Mouse (Mus musculus) intestine, postnatal 0 days (tissue): ENCODE results near the gene Arl3. TPM values are rescaled to one million over a fixed set of nuclear protein-coding genes. Genes with fewer than 3 reads are reported as not detected.

Source experiments
- ATAC-seq: fragments of 200-750 bp; cut with Nextera tagmentation; 2 replicates; pipeline ENCODE4 v1.8.0; 2017; ENCODE audit warnings: mild to moderate bottlenecking, moderate TSS enrichment, moderate library complexity
- H3K27ac ChIP-seq: fragments of 300-500 bp; sonication (generic); 2 replicates; pipeline ENCODE4 v1.5.1; 2014; ENCODE audit warnings: mild to moderate bottlenecking, low read depth, low read length, moderate library complexity
- H3K27me3 ChIP-seq: fragments of 300-500 bp; sonication (generic); replicated peaks from 2 replicates; pipeline ENCODE4 v1.6.1; 2014; ENCODE audit warnings: low read length, mixed read lengths; ENCODE audit not compliant: control insufficient read depth, insufficient read depth
- H3K36me3 ChIP-seq: fragments of 300-500 bp; sonication (generic); 2 replicates; pipeline ENCODE4 v1.6.1; 2014; ENCODE audit warnings: mild to moderate bottlenecking, moderate library complexity; ENCODE audit not compliant: control insufficient read depth, insufficient read depth
- H3K4me1 ChIP-seq: fragments of 300-500 bp; sonication (generic); replicated peaks from 2 replicates; pipeline ENCODE4 v1.6.1; 2014; ENCODE audit warnings: antibody characterized with exemption, low read length, mixed read lengths; ENCODE audit not compliant: control insufficient read depth, insufficient read depth
- H3K4me2 ChIP-seq: fragments of 300-500 bp; sonication (generic); replicated peaks from 2 replicates; pipeline ENCODE4 v1.6.1; 2014; ENCODE audit warnings: low read depth, mild to moderate bottlenecking, moderate library complexity
- H3K4me3 ChIP-seq: fragments of 300-500 bp; sonication (generic); 2 replicates; pipeline ENCODE4 v1.5.1; 2014; ENCODE audit warnings: low read depth, low read length
- H3K9ac ChIP-seq: fragments of 300-500 bp; sonication (generic); 2 replicates; pipeline ENCODE4 v1.6.1; 2014; ENCODE audit warnings: mild to moderate bottlenecking, low read depth, low read length
- H3K9me3 ChIP-seq: fragments of 300-500 bp; sonication (generic); 2 replicates; pipeline ENCODE4 v1.6.1; 2016; ENCODE audit warnings: mixed run types; ENCODE audit not compliant: control insufficient read depth
- CTCF ChIP-seq: sonication (generic); IDR thresholded peaks from 2 replicates; pipeline ENCODE4 v1.5.1; 2016; ENCODE audit warnings: low read depth, mild to moderate bottlenecking, control low read depth, antibody characterized with exemption, moderate library complexity
- WGBS: fragments of 180-500 bp; shearing (Covaris S2); extraction: QIAGEN DNeasy Blood & Tissue Kit; methylation state at CpG from one replicate; pipeline ENCODE4 v1.1.7; 2014; 5-methylcytosine and 5-hydroxymethylcytosine counted together
- polyA plus RNA-seq: library from polyadenylated mRNA; unstranded; fragments of >200 nt; fragmentation: Nextera tagmentation; extraction: Ambion mirVana; gene quantifications from 2 replicates; pipeline ENCODE4 v1.2.1, GENCODE M21; 2015

Gene Arl3
- polyA plus RNA-seq, 1 experiment from 2014 or later, result 21.1 TPM

DNA sequence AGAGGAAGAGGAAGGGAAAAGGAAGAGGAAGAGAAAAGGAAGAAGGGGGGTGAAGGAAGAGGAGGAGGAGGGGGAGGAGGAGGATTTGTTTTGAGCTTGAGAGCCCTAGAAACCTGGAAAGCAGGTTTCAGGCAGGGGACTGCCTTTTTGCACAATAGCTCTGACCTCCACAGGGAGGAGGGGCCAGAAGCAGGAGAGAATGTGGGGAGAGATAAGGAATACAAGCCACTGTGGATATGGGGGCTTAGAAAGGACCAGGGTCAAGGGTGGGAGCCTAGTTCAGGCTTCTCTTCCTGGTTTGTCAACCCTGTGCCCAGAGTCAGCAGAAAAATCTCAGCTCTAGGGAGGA lies 49.9 kb downstream of the Arl3 start:
- Histone ChIP-seq H3K4me1 (peaks cover 28% of the 10 kb centered on the region), H3K4me3 (no peak overlapping the region), H3K4me2 (peak overlapping the region; percentile 44; the same call in 1 of the 2 replicates), H3K27me3 (no peaks in the 10 kb centered on the region), H3K9me3 (no peaks in the 10 kb centered on the region), H3K27ac (no peak overlapping the region), H3K9ac (no peak overlapping the region), H3K36me3 (no peaks in the 10 kb centered on the region)
- ATAC-seq, result no peak
- no peak for TF ChIP-seq CTCF

DNA sequence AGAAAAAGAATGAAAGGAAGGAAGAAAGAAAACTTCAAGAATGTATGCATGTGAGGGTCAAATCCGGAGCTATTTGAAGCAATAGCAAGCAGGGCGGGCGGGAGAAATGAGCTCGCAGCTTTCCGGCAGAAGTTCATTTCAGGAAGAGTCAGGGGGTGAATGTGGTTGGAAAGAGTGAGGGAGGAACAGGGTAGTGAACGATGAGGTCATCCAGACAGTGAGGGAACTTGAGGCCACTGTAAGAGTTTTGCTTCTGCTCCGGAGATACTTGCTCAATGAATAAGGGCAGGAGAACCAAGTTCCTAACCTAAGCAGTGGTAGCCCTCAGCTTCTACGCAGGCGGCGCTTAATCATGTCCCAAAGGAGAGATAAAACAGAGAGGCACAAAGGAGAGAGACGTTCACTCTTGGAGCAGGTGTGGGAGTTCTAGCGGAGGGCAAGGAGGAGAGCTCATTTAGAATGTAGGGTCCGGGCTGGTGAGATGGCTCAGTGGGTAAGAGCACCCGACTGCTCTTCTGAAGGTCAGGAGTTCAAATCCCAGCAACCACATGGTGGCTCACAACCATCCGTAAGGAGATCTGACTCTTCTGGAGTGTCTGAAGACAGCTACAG lies 50.5 kb downstream of the Arl3 start:
- no peaks in the 10 kb centered on the region for H3K27me3 ChIP-seq
- no peak overlapping the region for H3K9ac ChIP-seq
- WGBS, result 28% methylated on average over 15 of the region's 15 CpGs
- no peak overlapping the region for H3K4me2 ChIP-seq
- H3K4me1 ChIP-seq, result peaks cover 28% of the 10 kb centered on the region
- no peak for ATAC-seq
- H3K9me3 ChIP-seq, result no peaks in the 10 kb centered on the region
- no peak overlapping the region for H3K27ac ChIP-seq
- TF ChIP-seq CTCF, result no peak
- H3K36me3 ChIP-seq, result no peaks in the 10 kb centered on the region
- no peak overlapping the region for H3K4me3 ChIP-seq

DNA sequence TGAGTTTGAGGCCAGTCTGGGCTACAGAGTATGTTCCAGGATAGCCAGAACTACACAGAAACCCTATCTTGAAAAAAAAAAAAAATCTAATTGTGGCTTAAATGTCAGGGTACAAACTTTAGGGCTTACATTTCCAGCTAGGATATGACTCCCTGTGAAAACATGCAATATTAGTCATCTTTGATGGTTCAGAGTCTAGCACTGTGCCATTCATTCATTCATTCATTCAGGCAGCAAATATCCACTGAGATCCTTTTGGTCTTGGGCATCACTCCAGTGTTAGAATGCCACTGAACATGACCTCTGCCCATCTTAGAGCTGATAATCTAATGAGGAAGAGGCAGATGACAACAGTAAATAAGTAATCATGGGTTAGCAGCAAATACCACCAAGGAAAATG lies 51.3 kb downstream of the Arl3 start:
- Histone ChIP-seq H3K36me3 (peaks cover 1% of the 10 kb centered on the region; the same call in 1 of the 2 replicates), H3K4me2 (no peak overlapping the region), H3K9ac (no peak overlapping the region), H3K27ac (no peak overlapping the region), H3K27me3 (no peaks in the 10 kb centered on the region), H3K4me3 (no peak overlapping the region), H3K4me1 (peaks cover 28% of the 10 kb centered on the region), H3K9me3 (no peaks in the 10 kb centered on the region)
- ATAC-seq, result no peak
- TF ChIP-seq CTCF, result no peak

DNA sequence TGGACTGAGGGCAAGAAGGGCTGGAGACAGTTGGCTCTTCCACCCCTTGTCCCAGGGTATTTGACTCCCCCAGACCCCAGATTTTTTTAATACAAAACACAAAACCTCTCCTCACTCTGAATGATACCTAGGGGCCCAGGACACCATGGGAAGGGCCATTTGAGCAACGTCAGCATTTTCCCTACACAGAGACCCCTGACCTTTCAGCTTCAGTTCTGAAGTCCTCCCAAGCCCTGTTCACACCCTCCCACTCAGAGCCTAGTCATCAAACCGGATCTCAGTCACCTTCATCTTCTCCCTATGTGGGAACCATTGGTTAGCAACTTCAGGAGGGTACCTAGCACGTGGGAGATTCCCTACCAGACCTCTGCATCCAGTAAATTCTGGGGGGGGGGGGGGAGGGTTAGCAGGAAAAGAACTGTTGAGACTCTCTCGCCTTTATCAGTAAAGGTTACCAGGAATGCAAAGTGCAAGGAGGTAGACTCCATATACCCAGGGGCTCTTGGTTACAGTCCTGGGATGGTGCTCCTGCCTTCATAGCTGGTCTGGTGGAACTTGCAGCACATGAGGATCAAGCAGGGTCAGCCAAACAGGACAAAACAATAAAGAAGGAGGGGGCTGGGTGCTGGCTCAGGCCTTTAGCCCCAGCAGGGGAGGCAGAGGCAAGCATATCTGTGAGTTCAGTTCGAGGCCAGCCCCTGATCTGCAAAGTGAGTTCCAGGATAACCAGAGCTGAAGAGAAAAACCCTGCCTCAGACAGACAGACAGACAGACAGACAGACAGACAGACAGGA lies 54.0 kb downstream of the Arl3 start:
- Histone ChIP-seq H3K9me3 (no peaks in the 10 kb centered on the region), H3K27me3 (no peaks in the 10 kb centered on the region), H3K9ac (no peak overlapping the region), H3K27ac (no peak overlapping the region), H3K4me3 (no peak overlapping the region), H3K4me1 (peaks cover 18% of the 10 kb centered on the region), H3K36me3 (peaks cover 26% of the 10 kb centered on the region), H3K4me2 (peak overlapping the region; percentile 53)
- no peak for ATAC-seq
- TF ChIP-seq CTCF, result no peak
- 21% methylated on average over 5 of the region's 5 CpGs for WGBS

DNA sequence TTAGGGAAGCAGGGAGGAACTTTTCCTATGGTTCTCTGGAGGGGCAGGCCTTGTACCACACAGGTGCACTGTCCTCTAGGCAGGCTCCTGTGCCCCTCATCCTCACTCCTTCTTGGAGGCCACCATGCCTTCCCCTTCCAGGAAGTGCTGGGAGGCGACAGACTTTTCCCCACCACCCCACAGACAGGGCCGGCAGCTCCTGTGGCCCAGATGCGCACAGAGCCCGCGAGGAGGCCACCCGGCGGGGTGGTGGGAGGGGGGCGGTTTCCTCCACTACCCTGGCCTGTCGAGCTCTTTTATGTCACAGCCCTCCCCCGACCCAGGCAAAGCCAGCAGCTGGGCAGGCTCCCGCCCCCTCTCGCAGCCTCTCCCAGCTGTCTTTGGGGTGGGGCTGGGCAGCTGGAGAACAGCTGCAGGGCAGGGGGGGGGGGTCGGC lies 54.6 kb downstream of the Arl3 start:
- Histone ChIP-seq H3K4me1 (peaks cover 13% of the 10 kb centered on the region), H3K36me3 (peaks cover 31% of the 10 kb centered on the region), H3K4me3 (no peak overlapping the region), H3K4me2 (peak overlapping the region; percentile 53), H3K9ac (no peak overlapping the region), H3K9me3 (no peaks in the 10 kb centered on the region), H3K27ac (no peak overlapping the region), H3K27me3 (no peaks in the 10 kb centered on the region)
- ATAC-seq, result peak; percentile 42
- TF ChIP-seq CTCF, result no peak
- 2% methylated on average over 12 of the region's 13 CpGs for WGBS

DNA sequence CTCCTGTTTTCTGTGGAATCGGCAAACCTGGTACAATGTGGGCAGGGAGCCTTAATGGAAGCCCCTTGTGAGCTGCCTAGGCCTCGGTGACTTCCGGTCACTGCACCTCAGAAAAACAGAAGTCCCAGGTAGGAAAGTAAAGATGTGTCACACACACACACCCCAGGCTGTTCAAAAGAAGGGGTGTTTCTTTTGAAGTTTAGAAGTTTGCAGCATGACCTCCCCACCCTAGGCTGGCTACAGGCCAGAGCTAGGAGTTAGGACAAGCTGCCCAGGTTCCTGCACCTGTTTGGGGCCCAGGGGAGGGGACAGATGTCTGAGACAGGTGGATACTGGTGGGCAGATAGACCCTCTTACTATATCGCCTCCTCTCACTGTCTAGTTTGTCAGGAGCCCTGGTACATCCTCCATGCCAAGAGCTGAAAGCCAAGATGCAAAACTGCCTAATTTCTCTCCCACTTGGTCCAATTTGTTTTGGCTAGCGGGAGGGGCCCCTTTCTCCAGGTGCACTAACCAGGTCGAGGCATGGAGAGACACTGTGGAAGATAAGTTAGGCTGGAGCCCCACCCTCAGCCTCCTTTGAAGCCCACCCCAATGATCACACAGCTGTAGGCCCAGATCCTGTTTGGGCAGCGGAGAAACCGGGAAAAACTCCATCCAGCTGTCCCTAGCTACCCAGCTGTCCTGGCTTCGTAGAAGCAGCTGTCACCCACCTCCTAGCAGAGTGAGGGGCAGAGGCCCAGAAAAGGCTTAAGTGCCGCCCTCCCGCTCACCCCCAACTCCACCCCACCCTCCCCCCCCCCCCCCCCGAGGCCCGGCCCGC lies 55.3 kb downstream of the Arl3 start:
- Histone ChIP-seq H3K4me3 (no peak overlapping the region), H3K27me3 (no peaks in the 10 kb centered on the region), H3K4me2 (peak overlapping the region; percentile 53), H3K27ac (no peak overlapping the region), H3K9me3 (no peaks in the 10 kb centered on the region), H3K4me1 (peaks cover 8% of the 10 kb centered on the region), H3K36me3 (peaks cover 38% of the 10 kb centered on the region), H3K9ac (no peak overlapping the region)
- 41% methylated on average over 10 of the region's 14 CpGs for WGBS
- ATAC-seq, result peak; percentile 11; the same call in 1 of the 2 replicates
- no peak for TF ChIP-seq CTCF
